Mouse (Mus musculus) forebrain, embryonic 12.5 days (tissue): ENCODE data around the gene Arl1. TPM values are rescaled to one million over a fixed set of nuclear protein-coding genes. Genes with fewer than 3 reads are reported as not detected.
"Not testable (repeated sequence)": the region's sequence is repeated elsewhere in the genome, so short reads cannot be mapped to it uniquely, and the experiment has no call there.

Source experiments
- ATAC-seq: fragments of 200-750 bp; cut with Nextera tagmentation; 2 replicates; pipeline ENCODE4 v1.8.0; 2017; ENCODE audit warnings: moderate TSS enrichment; ENCODE audit not compliant: low FRiP score
- H3K27ac ChIP-seq: fragments of 300-500 bp; sonication (generic); 2 replicates; pipeline ENCODE4 v1.5.1; 2016; ENCODE audit warnings: mild to moderate bottlenecking
- H3K27me3 ChIP-seq: fragments of 300-500 bp; sonication (generic); 2 replicates; pipeline ENCODE4 v1.6.1; 2016; ENCODE audit warnings: mild to moderate bottlenecking
- H3K36me3 ChIP-seq: fragments of 300-500 bp; sonication (generic); replicated peaks from 2 replicates; pipeline ENCODE4 v1.6.1; 2016; ENCODE audit warnings: mild to moderate bottlenecking
- H3K4me1 ChIP-seq: fragments of 300-500 bp; sonication (generic); 2 replicates; pipeline ENCODE4 v1.6.1; 2016
- H3K4me2 ChIP-seq: fragments of 300-500 bp; sonication (generic); 2 replicates; pipeline ENCODE4 v1.6.1; 2016; ENCODE audit warnings: mild to moderate bottlenecking, moderate library complexity
- H3K4me3 ChIP-seq: fragments of 300-500 bp; sonication (generic); replicated peaks from 2 replicates; pipeline ENCODE4 v1.5.1; 2016; ENCODE audit warnings: mild to moderate bottlenecking
- H3K9ac ChIP-seq: fragments of 300-500 bp; sonication (generic); 2 replicates; pipeline ENCODE4 v1.6.1; 2016; ENCODE audit warnings: mild to moderate bottlenecking
- H3K9me3 ChIP-seq: fragments of 300-500 bp; sonication (generic); 2 replicates; pipeline ENCODE4 v1.6.1; 2016
- WGBS: fragments of 180-500 bp; shearing (Covaris S2); methylation state at CpG from one replicate; pipeline ENCODE4 v1.1.7; 2016; 5-methylcytosine and 5-hydroxymethylcytosine counted together
- polyA plus RNA-seq: library from polyadenylated mRNA; unstranded; fragments of >200 nt; fragmentation: Nextera tagmentation; extraction: Ambion mirVana; gene quantifications from 2 replicates; pipeline ENCODE4 v1.2.1, GENCODE M21; 2016

The Arl1 gene
- polyA plus RNA-seq, 1 experiment from 2014 or later, result 133 TPM

- no peak overlapping the region for H3K27ac ChIP-seq
- no peak overlapping the region for H3K9ac ChIP-seq
- no peaks in the 10 kb centered on the region for H3K4me1 ChIP-seq
- 95% methylated on average over 7 of the region's 7 CpGs for WGBS
- H3K27me3 ChIP-seq, result no peaks in the 10 kb centered on the region
- no peak overlapping the region for H3K4me3 ChIP-seq
- no peak for ATAC-seq
- H3K4me2 ChIP-seq, result no peak overlapping the region
- no peaks in the 10 kb centered on the region for H3K9me3 ChIP-seq
- peaks cover 65% of the 10 kb centered on the region for H3K36me3 ChIP-seq
Observed at GRCm38 (mm10) chr10:88769676-88770075, 39.0 kb downstream of the Arl1 start.

GRCm38 (mm10) chr10:88772965-88773364 lies 42.3 kb downstream of the Arl1 start:
- not testable (repeated sequence) for H3K9me3 ChIP-seq, H3K9ac ChIP-seq, H3K27ac ChIP-seq, H3K27me3 ChIP-seq, H3K4me2 ChIP-seq, ATAC-seq, H3K4me3 ChIP-seq, H3K4me1 ChIP-seq
- 87% methylated on average over 5 of the region's 5 CpGs for WGBS
- H3K36me3 ChIP-seq, result peaks cover 57% of the 10 kb centered on the region

- Histone ChIP-seq H3K36me3 (peaks cover 38% of the 10 kb centered on the region), H3K27me3 (no peaks in the 10 kb centered on the region), H3K9ac (no peak overlapping the region), H3K4me2 (no peak overlapping the region), H3K4me1 (no peaks in the 10 kb centered on the region), H3K9me3 (no peaks in the 10 kb centered on the region), H3K4me3 (no peak overlapping the region), H3K27ac (no peak overlapping the region)
- ATAC-seq, result no peak
- 93% methylated on average over 6 of the region's 6 CpGs for WGBS
Observed at GRCm38 (mm10) chr10:88776206-88776605, 45.5 kb downstream of the Arl1 start.

- Histone ChIP-seq H3K9me3 (no peaks in the 10 kb centered on the region), H3K27me3 (no peaks in the 10 kb centered on the region), H3K9ac (no peak overlapping the region), H3K4me1 (no peaks in the 10 kb centered on the region), H3K36me3 (peaks cover 30% of the 10 kb centered on the region), H3K27ac (no peak overlapping the region), H3K4me3 (no peak overlapping the region), H3K4me2 (no peak overlapping the region)
- no peak for ATAC-seq
- 84% methylated on average over 4 of the region's 4 CpGs for WGBS
Observed at GRCm38 (mm10) chr10:88780716-88781115, 50.1 kb downstream of the Arl1 start.

- ATAC-seq, H3K4me3 ChIP-seq, H3K27ac ChIP-seq, H3K4me1 ChIP-seq, H3K4me2 ChIP-seq, H3K9ac ChIP-seq, H3K9me3 ChIP-seq, H3K27me3 ChIP-seq: not testable (repeated sequence)
- 93% methylated on average over 2 of the region's 2 CpGs for WGBS
- peaks cover 26% of the 10 kb centered on the region for H3K36me3 ChIP-seq
Observed at GRCm38 (mm10) chr10:88783135-88783534, 52.5 kb downstream of the Arl1 start.

- Histone ChIP-seq H3K4me1 (no peaks in the 10 kb centered on the region), H3K36me3 (peaks cover 24% of the 10 kb centered on the region), H3K9ac (no peak overlapping the region), H3K27me3 (no peaks in the 10 kb centered on the region), H3K9me3 (no peaks in the 10 kb centered on the region), H3K4me3 (no peak overlapping the region), H3K4me2 (no peak overlapping the region), H3K27ac (no peak overlapping the region)
- no peak for ATAC-seq
- WGBS, result 95% methylated on average over 5 of the region's 5 CpGs
Observed at GRCm38 (mm10) chr10:88783941-88784340, 53.3 kb downstream of the Arl1 start.

- H3K27ac ChIP-seq, result no peak overlapping the region
- no peak overlapping the region for H3K9ac ChIP-seq
- H3K4me3 ChIP-seq, result no peak overlapping the region
- H3K4me1 ChIP-seq, result no peaks in the 10 kb centered on the region
- 83% methylated on average over 5 of the region's 5 CpGs for WGBS
- H3K4me2 ChIP-seq, result no peak overlapping the region
- no peaks in the 10 kb centered on the region for H3K9me3 ChIP-seq
- peaks cover 24% of the 10 kb centered on the region for H3K36me3 ChIP-seq
- ATAC-seq, result no peak
- no peaks in the 10 kb centered on the region for H3K27me3 ChIP-seq
Observed at GRCm38 (mm10) chr10:88784513-88784931, 53.9 kb downstream of the Arl1 start.

- H3K9me3 ChIP-seq, result no peaks in the 10 kb centered on the region
- no peak overlapping the region for H3K4me3 ChIP-seq
- no peaks in the 10 kb centered on the region for H3K4me1 ChIP-seq
- peaks cover 60% of the 10 kb centered on the region for H3K36me3 ChIP-seq
- no peak for ATAC-seq
- H3K27me3 ChIP-seq, result no peaks in the 10 kb centered on the region
- H3K9ac ChIP-seq, result no peak overlapping the region
- H3K27ac ChIP-seq, result no peak overlapping the region
- no peak overlapping the region for H3K4me2 ChIP-seq
Observed at GRCm38 (mm10) chr10:88793671-88794070, 63.0 kb downstream of the Arl1 start.

Other genes with a start within 250 kb of the Arl1 start
- 8.8 and 16.0 TPM in 2 replicates for gene Chpt1, start 226.8 kb upstream of the Arl1 start, polyA plus RNA-seq
- gene Mybpc1, start 125.7 kb upstream of the Arl1 start, polyA plus RNA-seq, result 0.78 and 0.81 TPM in 2 replicates
- not detected in 2 replicates for gene Spic, start 45.8 kb upstream of the Arl1 start, polyA plus RNA-seq
- 22.1 and 24.5 TPM in 2 replicates for gene Utp20, start 95.9 kb downstream of the Arl1 start, polyA plus RNA-seq
- not detected in 2 replicates for gene Slc5a8, start 155.1 kb downstream of the Arl1 start, polyA plus RNA-seq